Mouse (Mus musculus): ENCODE measurements around the gene Rora. TPM values are rescaled to one million over a fixed set of nuclear protein-coding genes. Genes with fewer than 3 reads are reported as not detected.

Gene Rora
- polyA plus RNA-seq, 1 experiment from 2014 or later = 6.0 TPM

DNA sequence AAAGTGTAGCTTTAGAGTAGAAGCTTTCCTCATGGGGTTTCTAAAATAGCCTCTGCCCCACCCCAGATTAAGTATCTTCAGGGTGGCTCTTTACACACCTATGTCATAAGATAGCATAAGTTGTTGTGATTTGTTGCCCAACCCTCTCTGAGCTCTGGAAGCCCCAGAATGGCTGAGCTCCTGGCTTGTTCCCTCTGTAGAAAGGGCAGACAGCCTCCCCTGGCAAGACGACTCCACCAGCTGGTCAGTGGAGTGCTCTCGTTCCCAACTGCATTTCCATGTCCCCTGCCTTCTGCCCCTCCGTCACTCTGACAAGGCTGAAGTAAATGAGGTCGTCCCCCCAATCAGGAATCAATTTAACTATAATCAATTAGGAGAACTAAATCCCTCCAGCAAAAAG is 709.2 kb downstream of the Rora start:
- 45% methylated on average over 4 of the region's 4 CpGs for WGBS (ENCODE audit: insufficient replicate concordance)
- Histone ChIP-seq H3K4me2 (no peak overlapping the region), H3K27me3 (no peaks in the 10 kb centered on the region), H3K36me3 (replicated peaks) (no peaks in the 10 kb centered on the region), H3K9me3 (replicated peaks) (no peaks in the 10 kb centered on the region), H3K4me1 (replicated peaks) (no peaks in the 10 kb centered on the region), H3K9ac (no peak overlapping the region), H3K4me3 (replicated peaks) (no peak overlapping the region), H3K27ac (replicated peaks) (no peak overlapping the region)
- no peak for ATAC-seq (ENCODE audit: insufficient read depth)

DNA sequence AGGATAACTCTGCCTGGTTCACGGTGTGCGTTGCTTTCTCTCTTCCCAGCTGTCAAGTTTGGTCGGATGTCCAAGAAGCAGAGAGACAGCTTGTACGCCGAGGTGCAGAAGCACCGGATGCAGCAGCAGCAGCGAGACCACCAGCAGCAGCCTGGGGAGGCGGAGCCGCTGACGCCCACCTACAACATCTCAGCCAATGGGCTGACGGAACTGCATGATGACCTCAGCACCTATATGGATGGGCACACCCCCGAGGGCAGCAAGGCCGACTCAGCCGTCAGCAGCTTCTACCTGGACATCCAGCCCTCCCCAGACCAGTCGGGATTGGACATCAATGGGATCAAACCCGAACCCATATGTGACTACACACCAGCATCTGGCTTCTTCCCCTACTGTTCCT is 710.5 kb downstream of the Rora start:
- H3K4me2 ChIP-seq = no peak overlapping the region
- H3K27me3 ChIP-seq = no peaks in the 10 kb centered on the region
- H3K36me3 ChIP-seq (replicated peaks) = no peaks in the 10 kb centered on the region
- H3K27ac ChIP-seq (replicated peaks) = no peak overlapping the region
- no peak overlapping the region for H3K9ac ChIP-seq
- no peak for ATAC-seq (ENCODE audit: insufficient read depth)
- no peaks in the 10 kb centered on the region for H3K9me3 ChIP-seq (replicated peaks)
- H3K4me3 ChIP-seq (replicated peaks) = no peak overlapping the region
- H3K4me1 ChIP-seq (replicated peaks) = no peaks in the 10 kb centered on the region
- 57% methylated on average over 16 of the region's 16 CpGs for WGBS (ENCODE audit: insufficient replicate concordance)

GRCm38 (mm10) chr9:69367055-69367454 is 713.5 kb downstream of the Rora start:
- WGBS (ENCODE audit: insufficient replicate concordance) = 44% methylated on average over 4 of the region's 4 CpGs
- H3K4me3 ChIP-seq (replicated peaks) = no peak overlapping the region
- no peaks in the 10 kb centered on the region for H3K36me3 ChIP-seq (replicated peaks)
- ATAC-seq (ENCODE audit: insufficient read depth) = no peak
- no peaks in the 10 kb centered on the region for H3K4me1 ChIP-seq (replicated peaks)
- no peaks in the 10 kb centered on the region for H3K27me3 ChIP-seq
- no peak overlapping the region for H3K4me2 ChIP-seq
- no peaks in the 10 kb centered on the region for H3K9me3 ChIP-seq (replicated peaks)
- H3K9ac ChIP-seq = no peak overlapping the region
- H3K27ac ChIP-seq (replicated peaks) = no peak overlapping the region

DNA sequence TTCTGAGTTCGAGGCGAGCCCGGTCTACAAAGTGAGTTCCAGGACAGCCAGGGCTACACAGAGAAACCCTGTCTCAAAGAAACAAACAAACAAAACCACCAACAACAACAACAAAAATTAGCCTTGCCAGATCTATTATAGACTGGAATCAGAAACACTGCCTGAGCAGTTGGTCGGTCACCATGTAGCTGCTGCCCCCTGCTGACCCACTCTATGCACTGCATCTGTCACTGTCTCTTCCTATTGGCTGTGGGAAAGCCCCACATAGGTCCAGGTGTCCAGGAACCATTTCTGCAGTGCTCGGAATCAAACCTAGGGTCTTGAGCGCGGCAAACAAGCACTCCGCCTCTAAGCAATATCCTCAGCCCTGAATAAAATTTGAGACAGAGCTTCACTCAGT is 714.5 kb downstream of the Rora start:
- 59% methylated on average over 8 of the region's 8 CpGs for WGBS (ENCODE audit: insufficient replicate concordance)
- no peaks in the 10 kb centered on the region for H3K9me3 ChIP-seq (replicated peaks)
- no peaks in the 10 kb centered on the region for H3K4me1 ChIP-seq (replicated peaks)
- H3K4me3 ChIP-seq (replicated peaks) = no peak overlapping the region
- H3K36me3 ChIP-seq (replicated peaks) = no peaks in the 10 kb centered on the region
- no peak overlapping the region for H3K4me2 ChIP-seq
- no peak overlapping the region for H3K27ac ChIP-seq (replicated peaks)
- no peak for ATAC-seq (ENCODE audit: insufficient read depth)
- no peak overlapping the region for H3K9ac ChIP-seq
- H3K27me3 ChIP-seq = no peaks in the 10 kb centered on the region

- ATAC-seq (ENCODE audit: insufficient read depth) = no peak
- Histone ChIP-seq H3K27ac (replicated peaks) (no peak overlapping the region), H3K9me3 (replicated peaks) (no peaks in the 10 kb centered on the region), H3K27me3 (no peaks in the 10 kb centered on the region), H3K4me3 (replicated peaks) (no peak overlapping the region), H3K4me1 (replicated peaks) (no peaks in the 10 kb centered on the region), H3K9ac (no peak overlapping the region), H3K4me2 (no peak overlapping the region), H3K36me3 (replicated peaks) (no peaks in the 10 kb centered on the region)
- WGBS (ENCODE audit: insufficient replicate concordance) = 59% methylated on average over 11 of the region's 11 CpGs
Measured at GRCm38 (mm10) chr9:69371046-69371724, 717.6 kb downstream of the Rora start.

DNA sequence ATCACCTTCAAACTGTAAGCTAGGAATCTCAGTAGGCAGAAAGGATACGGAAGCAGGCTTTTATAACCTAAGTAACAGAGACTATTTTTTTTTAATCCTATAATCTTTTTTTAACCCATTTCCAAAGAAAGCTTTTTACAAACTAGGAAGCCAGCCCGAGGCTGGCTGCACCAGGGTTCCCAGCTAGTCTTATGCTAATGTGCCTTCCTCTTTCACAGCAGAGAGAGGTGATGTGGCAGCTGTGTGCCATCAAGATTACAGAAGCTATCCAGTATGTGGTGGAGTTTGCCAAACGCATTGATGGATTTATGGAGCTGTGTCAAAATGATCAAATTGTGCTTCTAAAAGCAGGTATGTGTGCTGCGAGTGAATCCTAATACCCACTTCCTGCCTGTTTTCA is 719.3 kb downstream of the Rora start:
- no peak overlapping the region for H3K27ac ChIP-seq (replicated peaks)
- H3K27me3 ChIP-seq = no peaks in the 10 kb centered on the region
- H3K4me2 ChIP-seq = no peak overlapping the region
- H3K9me3 ChIP-seq (replicated peaks) = no peaks in the 10 kb centered on the region
- H3K4me3 ChIP-seq (replicated peaks) = no peak overlapping the region
- H3K4me1 ChIP-seq (replicated peaks) = no peaks in the 10 kb centered on the region
- no peak for ATAC-seq (ENCODE audit: insufficient read depth)
- H3K9ac ChIP-seq = no peak overlapping the region
- WGBS (ENCODE audit: insufficient replicate concordance) = 40% methylated on average over 4 of the region's 4 CpGs
- no peaks in the 10 kb centered on the region for H3K36me3 ChIP-seq (replicated peaks)

DNA sequence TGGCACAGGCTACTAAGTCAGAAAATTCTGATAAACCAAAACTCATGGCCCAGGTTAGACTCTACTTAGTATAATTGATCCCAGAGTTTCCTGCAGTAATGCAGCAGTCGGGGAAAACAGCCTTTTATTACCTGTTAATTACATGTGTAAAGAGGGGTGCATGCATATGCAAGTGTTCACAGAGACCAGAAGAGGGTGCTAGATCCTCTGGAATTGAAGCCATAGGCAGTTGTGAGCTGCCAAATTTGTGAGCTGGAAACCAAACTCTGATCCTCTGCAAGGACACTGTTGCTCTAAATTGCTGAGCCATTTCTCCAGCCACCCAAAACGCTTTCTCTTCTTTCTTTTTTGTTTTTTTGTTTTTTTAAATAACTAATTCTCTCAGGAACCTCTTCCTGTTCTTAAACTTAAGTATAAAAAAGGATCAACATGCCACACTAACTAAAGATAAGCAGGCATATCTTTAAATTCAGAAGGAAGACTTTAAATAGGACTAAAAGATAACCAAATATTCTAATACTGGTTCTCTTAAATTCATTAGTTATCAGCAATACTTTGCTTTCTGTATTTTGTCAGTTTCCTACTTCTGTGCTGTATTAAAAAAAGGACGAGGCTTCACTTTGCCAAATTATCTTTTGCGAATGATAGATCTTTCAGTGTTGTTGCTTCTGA is 723.5 kb downstream of the Rora start:
- H3K4me2 ChIP-seq = no peak overlapping the region
- no peak overlapping the region for H3K27ac ChIP-seq (replicated peaks)
- H3K36me3 ChIP-seq (replicated peaks) = no peaks in the 10 kb centered on the region
- no peaks in the 10 kb centered on the region for H3K9me3 ChIP-seq (replicated peaks)
- no peak overlapping the region for H3K9ac ChIP-seq
- no peaks in the 10 kb centered on the region; the same call in 1 of the 2 replicates for H3K4me1 ChIP-seq (replicated peaks)
- ATAC-seq (ENCODE audit: insufficient read depth) = no peak
- WGBS (ENCODE audit: insufficient replicate concordance) = 55% methylated on average over 4 of the region's 4 CpGs
- H3K27me3 ChIP-seq = no peaks in the 10 kb centered on the region
- H3K4me3 ChIP-seq (replicated peaks) = no peak overlapping the region

DNA sequence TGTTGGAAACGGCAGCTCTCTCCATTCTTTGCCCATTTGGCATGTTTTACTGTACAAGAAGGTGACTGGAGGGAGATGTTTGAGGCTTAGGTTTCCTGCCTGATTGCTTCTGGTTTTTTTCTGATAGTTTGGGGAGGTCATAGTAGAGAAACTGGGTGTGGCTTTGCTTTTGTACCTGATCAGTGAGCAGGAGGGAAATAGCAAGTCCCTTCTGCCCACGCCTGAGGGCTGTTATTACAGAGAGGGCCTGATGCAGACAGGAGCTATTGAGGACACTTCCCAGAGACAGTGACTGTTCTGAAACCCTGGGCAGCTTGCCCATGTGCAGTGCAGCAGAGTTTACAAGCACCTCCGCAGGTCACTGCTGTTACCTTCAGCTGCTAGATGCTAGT is 724.1 kb downstream of the Rora start:
- H3K27me3 ChIP-seq = no peaks in the 10 kb centered on the region
- no peak overlapping the region for H3K9ac ChIP-seq
- no peaks in the 10 kb centered on the region for H3K36me3 ChIP-seq (replicated peaks)
- H3K27ac ChIP-seq (replicated peaks) = no peak overlapping the region
- no peak for ATAC-seq (ENCODE audit: insufficient read depth)
- no peaks in the 10 kb centered on the region for H3K9me3 ChIP-seq (replicated peaks)
- no peak overlapping the region for H3K4me2 ChIP-seq
- H3K4me3 ChIP-seq (replicated peaks) = no peak overlapping the region
- whole genome bisulfite sequencing (ENCODE audit: insufficient replicate concordance) = 61% methylated on average over 3 of the region's 3 CpGs
- no peaks in the 10 kb centered on the region; the same call in 1 of the 2 replicates for H3K4me1 ChIP-seq (replicated peaks)

DNA sequence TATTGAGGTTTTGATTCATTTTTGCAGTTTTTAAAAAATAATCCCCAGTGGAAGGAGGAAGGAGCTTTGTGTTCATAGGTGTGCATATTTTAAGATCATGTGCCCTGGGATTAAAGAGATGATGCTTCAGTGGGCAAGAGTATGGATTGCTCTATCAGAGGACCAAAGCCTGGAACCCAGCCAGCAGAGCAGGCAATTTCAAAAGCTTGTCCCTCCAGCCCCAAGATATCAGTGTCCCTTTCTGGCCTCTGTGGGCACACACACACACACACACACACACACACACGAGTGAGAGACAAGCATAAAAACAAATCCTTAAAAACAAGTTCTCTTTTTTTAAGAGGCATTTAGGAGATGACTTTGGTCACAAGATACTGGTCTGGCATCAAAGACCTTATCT is 727.0 kb downstream of the Rora start:
- Histone ChIP-seq H3K4me2 (no peak overlapping the region), H3K9me3 (replicated peaks) (no peaks in the 10 kb centered on the region), H3K36me3 (replicated peaks) (no peaks in the 10 kb centered on the region), H3K27me3 (no peaks in the 10 kb centered on the region), H3K9ac (no peak overlapping the region), H3K4me3 (replicated peaks) (no peak overlapping the region), H3K27ac (replicated peaks) (no peak overlapping the region), H3K4me1 (replicated peaks) (no peaks in the 10 kb centered on the region; the same call in 1 of the 2 replicates)
- no peak for ATAC-seq (ENCODE audit: insufficient read depth)
- WGBS (ENCODE audit: insufficient replicate concordance) = 29% methylated on average over 1 of the region's 1 CpGs

- H3K4me3 ChIP-seq (replicated peaks) = no peak overlapping the region
- no peak overlapping the region for H3K4me2 ChIP-seq
- ATAC-seq (ENCODE audit: insufficient read depth) = no peak
Measured at GRCm38 (mm10) chr9:69381741-69382140, 728.2 kb downstream of the Rora start.

DNA sequence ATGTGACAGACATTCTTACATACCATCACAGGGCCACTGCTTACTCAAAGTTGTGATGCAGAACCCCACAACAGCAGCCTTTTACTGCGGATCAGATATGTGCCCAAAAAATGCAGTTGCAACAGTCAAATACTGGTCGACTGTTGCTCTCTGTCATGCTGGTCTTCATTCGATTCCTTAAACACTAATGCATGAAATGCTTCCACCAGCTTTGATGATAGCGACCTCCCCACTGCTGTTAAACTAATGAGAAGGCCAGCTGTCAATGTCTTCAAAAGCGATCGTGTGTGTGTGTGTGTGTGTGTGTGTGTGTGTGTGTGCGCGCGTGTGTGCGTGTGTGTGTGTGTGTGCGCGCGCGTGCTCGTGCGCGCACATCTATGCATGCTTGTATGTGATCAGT is 730.9 kb downstream of the Rora start:
- WGBS (ENCODE audit: insufficient replicate concordance) = 84% methylated on average over 17 of the region's 17 CpGs
- Histone ChIP-seq H3K36me3 (replicated peaks) (no peaks in the 10 kb centered on the region), H3K9ac (no peak overlapping the region), H3K27ac (replicated peaks) (no peak overlapping the region), H3K4me3 (replicated peaks) (no peak overlapping the region), H3K4me1 (replicated peaks) (no peaks in the 10 kb centered on the region; the same call in 1 of the 2 replicates), H3K27me3 (no peaks in the 10 kb centered on the region), H3K9me3 (replicated peaks) (no peaks in the 10 kb centered on the region), H3K4me2 (no peak overlapping the region)
- no peak for ATAC-seq (ENCODE audit: insufficient read depth)

More at GRCm38 (mm10) chr9:69381741-69382140, 728.2 kb downstream of the Rora start:
- Histone ChIP-seq H3K27me3 (no peaks in the 10 kb centered on the region), H3K4me1 (replicated peaks) (no peaks in the 10 kb centered on the region; the same call in 1 of the 2 replicates), H3K27ac (replicated peaks) (no peak overlapping the region), H3K9me3 (replicated peaks) (no peaks in the 10 kb centered on the region), H3K36me3 (replicated peaks) (no peaks in the 10 kb centered on the region), H3K9ac (no peak overlapping the region)
- WGBS (ENCODE audit: insufficient replicate concordance) = 55% methylated on average over 7 of the region's 7 CpGs

Measured in liver, embryonic 15.5 days (tissue).